Mouse (Mus musculus) kidney, postnatal 0 days (tissue): Measurements from ENCODE around the gene Lrrc55. TPM values are rescaled to one million over a fixed set of nuclear protein-coding genes. Genes with fewer than 3 reads are reported as not detected.

Experiments
- ATAC-seq: fragments of 200-750 bp; cut with Nextera tagmentation; replicated peaks from 2 replicates; pipeline ENCODE4 v1.8.0; 2017; ENCODE audit warnings: low read depth, moderate number of reproducible peaks, moderate TSS enrichment, moderate library complexity; ENCODE audit not compliant: low FRiP score
- DNase-seq: peaks from one replicate; pipeline ENCODE4 v3.0.0-alpha.2; 2016; ENCODE audit warnings: low spot score
- H3K27ac ChIP-seq: fragments of 300-500 bp; sonication (generic); 2 replicates; pipeline ENCODE4 v1.5.1; 2014; ENCODE audit warnings: mild to moderate bottlenecking
- H3K27me3 ChIP-seq: fragments of 300-500 bp; sonication (generic); 2 replicates; pipeline ENCODE4 v1.6.1; 2014; ENCODE audit warnings: low read length, mixed read lengths; ENCODE audit not compliant: insufficient read depth
- H3K36me3 ChIP-seq: fragments of 300-500 bp; sonication (generic); 2 replicates; pipeline ENCODE4 v1.6.1; 2014; ENCODE audit warnings: low read length, mixed read lengths; ENCODE audit not compliant: insufficient read depth
- H3K4me1 ChIP-seq: fragments of 300-500 bp; sonication (generic); replicated peaks from 2 replicates; pipeline ENCODE4 v1.6.1; 2014; ENCODE audit warnings: antibody characterized with exemption, low read length, mixed read lengths; ENCODE audit not compliant: insufficient read depth
- H3K4me2 ChIP-seq: fragments of 300-500 bp; sonication (generic); 2 replicates; pipeline ENCODE4 v1.6.1; 2014; ENCODE audit warnings: mild to moderate bottlenecking, low read length, moderate library complexity, mixed read lengths
- H3K4me3 ChIP-seq: fragments of 300-500 bp; sonication (generic); replicated peaks from 2 replicates; pipeline ENCODE4 v1.5.1; 2014; ENCODE audit warnings: low read depth, low read length
- H3K9ac ChIP-seq: fragments of 300-500 bp; sonication (generic); 2 replicates; pipeline ENCODE4 v1.6.1; 2014; ENCODE audit warnings: low read depth, low read length
- H3K9me3 ChIP-seq: fragments of 300-500 bp; sonication (generic); replicated peaks from 2 replicates; pipeline ENCODE4 v1.6.1; 2016; ENCODE audit warnings: low read length, inconsistent platforms, mixed read lengths
- CTCF ChIP-seq: IDR thresholded peaks from 2 replicates; pipeline ENCODE4 v1.5.1; 2016; ENCODE audit warnings: antibody characterized with exemption, low read depth, mild to moderate bottlenecking, moderate library complexity
- WGBS: fragments of 180-500 bp; shearing (Covaris S2); extraction: QIAGEN DNeasy Blood & Tissue Kit; methylation state at CpG from one replicate; pipeline ENCODE4 v1.1.7; 2014; 5-methylcytosine and 5-hydroxymethylcytosine counted together
- polyA plus RNA-seq: library from polyadenylated mRNA; unstranded; fragments of >200 nt; fragmentation: Nextera tagmentation; extraction: Ambion mirVana; gene quantifications from 2 replicates; pipeline ENCODE4 v1.2.1, GENCODE M21; 2015

The Lrrc55 gene
- polyA plus RNA-seq, 1 experiment from 2014 or later = 0.47 TPM

GRCm38 (mm10) chr2:85172763-85173103, 24.3 kb downstream of the Lrrc55 start:
- H3K4me2 ChIP-seq = no peak overlapping the region
- no peak for TF ChIP-seq CTCF

GRCm38 (mm10) chr2:85172071-85172762, 24.8 kb downstream of the Lrrc55 start:
- no peak overlapping the region for H3K9ac ChIP-seq
- no peak overlapping the region for H3K4me3 ChIP-seq
- no peaks in the 10 kb centered on the region for H3K36me3 ChIP-seq
- 23% methylated on average over 3 of the region's 3 CpGs for WGBS
- H3K9me3 ChIP-seq = no peaks in the 10 kb centered on the region
- ATAC-seq (peak; percentile 54; the same call in 1 of the 2 replicates), DNase-seq (peak; percentile 79)
- no peak for TF ChIP-seq CTCF
- no peak overlapping the region for H3K4me2 ChIP-seq
- H3K27me3 ChIP-seq = no peaks in the 10 kb centered on the region
- 0 out of 2 replicates have a peak, but pooled peaks cover 3% of the 10 kb centered on the region for H3K4me1 ChIP-seq
- no peak overlapping the region for H3K27ac ChIP-seq

More at GRCm38 (mm10) chr2:85172763-85173103, 24.3 kb downstream of the Lrrc55 start:
- Histone ChIP-seq H3K4me1 (0 out of 2 replicates have a peak, but pooled peaks cover 3% of the 10 kb centered on the region), H3K9me3 (no peaks in the 10 kb centered on the region), H3K9ac (no peak overlapping the region), H3K4me3 (no peak overlapping the region), H3K27me3 (no peaks in the 10 kb centered on the region), H3K36me3 (no peaks in the 10 kb centered on the region), H3K27ac (no peak overlapping the region)
- ATAC-seq (no peak), DNase-seq (no peak)
- 50% methylated on average over 2 of the region's 2 CpGs for WGBS

DNA sequence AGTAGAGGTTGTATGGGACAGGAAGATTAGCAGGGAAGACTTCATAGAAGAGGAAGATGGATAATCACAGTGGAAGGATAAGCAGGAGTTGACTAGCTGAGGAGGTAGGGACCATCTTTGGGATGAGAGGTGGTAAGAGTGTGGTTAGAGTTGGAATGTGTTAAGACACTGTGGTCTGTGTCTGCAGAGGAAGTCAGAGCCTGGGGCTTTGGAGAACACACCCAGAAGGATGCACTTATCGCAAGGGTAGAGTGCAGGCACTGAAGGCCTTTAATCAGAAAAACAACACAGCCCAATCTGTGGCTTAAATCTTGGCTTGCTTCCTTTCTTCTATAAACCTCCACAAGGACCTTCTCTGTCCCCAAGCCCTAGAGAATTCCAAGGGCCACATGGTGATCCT, 28.7 kb downstream of the Lrrc55 start:
- no peak for TF ChIP-seq CTCF
- Histone ChIP-seq H3K9me3 (no peaks in the 10 kb centered on the region), H3K27me3 (no peaks in the 10 kb centered on the region), H3K4me3 (no peak overlapping the region), H3K4me2 (no peak overlapping the region), H3K27ac (no peak overlapping the region), H3K36me3 (no peaks in the 10 kb centered on the region), H3K9ac (no peak overlapping the region), H3K4me1 (0 out of 2 replicates have a peak, but pooled peaks cover under 1% of the 10 kb centered on the region)
- ATAC-seq (no peak), DNase-seq (no peak)
- WGBS = 80% methylated on average over 1 of the region's 1 CpGs

DNA sequence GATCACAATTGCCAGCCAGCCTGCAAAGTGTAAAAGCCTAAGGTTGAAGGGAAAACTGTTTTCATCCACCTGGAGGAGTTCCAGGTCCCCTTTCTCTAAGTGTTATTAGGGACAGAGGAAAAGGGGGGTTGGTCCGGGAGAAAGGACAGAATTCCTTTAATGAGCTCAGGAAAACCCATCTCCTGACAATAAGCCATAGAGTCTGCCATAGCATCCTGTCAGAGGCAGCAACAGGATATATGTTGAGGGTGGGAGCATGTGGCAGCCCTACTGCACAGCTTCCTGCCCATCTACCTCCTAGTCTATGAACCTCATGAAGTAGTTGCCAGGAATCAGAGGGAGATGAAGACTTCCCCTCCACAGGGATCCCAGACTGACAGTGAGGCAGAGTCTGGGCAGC, 29.4 kb downstream of the Lrrc55 start:
- no peaks in the 10 kb centered on the region for H3K36me3 ChIP-seq
- H3K27ac ChIP-seq = no peak overlapping the region
- no peak for ATAC-seq
- no peak for TF ChIP-seq CTCF
- H3K9ac ChIP-seq = no peak overlapping the region
- no peak overlapping the region for H3K4me2 ChIP-seq
- no peaks in the 10 kb centered on the region for H3K27me3 ChIP-seq
- no peaks in the 10 kb centered on the region for H3K4me1 ChIP-seq
- WGBS = 45% methylated on average over 1 of the region's 1 CpGs
- H3K4me3 ChIP-seq = no peak overlapping the region
- peak; percentile 41 for DNase-seq
- no peaks in the 10 kb centered on the region for H3K9me3 ChIP-seq

DNA sequence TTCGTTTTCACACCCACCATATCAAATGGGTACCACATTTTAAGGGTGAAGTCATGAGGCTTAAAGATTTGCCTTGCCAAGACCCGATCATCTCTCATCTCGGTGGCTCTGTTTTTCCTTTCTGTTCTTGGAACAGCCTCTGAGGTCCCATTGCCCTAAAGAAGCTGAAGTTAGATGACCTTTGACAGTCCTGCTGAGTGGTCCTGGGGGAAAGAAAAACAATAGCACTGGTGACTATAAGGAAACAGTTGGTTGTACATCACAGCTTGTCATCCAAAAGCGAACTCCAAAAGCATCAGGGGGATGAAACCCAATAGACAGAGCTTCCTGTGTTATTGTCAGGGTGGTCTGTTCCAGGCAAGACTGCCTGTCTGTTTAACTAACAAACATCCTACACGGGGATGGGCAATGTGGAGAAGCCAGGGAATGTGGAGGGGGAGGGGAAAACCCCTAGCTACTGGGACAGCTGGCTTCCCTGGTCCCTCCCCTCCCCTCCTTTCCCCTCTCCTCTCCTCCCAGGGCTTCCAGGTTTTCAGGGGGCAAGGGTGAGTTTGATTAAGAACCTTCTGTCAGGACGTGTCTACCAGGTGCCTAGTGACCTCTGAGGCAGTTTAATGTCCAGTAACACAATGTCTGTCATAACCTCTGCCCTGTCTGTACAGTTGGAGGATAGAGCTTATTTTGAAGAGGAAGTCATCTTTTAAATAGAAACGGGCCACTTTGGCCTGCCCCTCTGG, 33.5 kb downstream of the Lrrc55 start:
- 19% methylated on average over 7 of the region's 7 CpGs for WGBS
- Histone ChIP-seq H3K27me3 (no peaks in the 10 kb centered on the region), H3K4me1 (no peaks in the 10 kb centered on the region), H3K27ac (0 out of 2 replicates have a peak overlapping the region, but pooled peaks have one; percentile 5), H3K9me3 (no peaks in the 10 kb centered on the region), H3K36me3 (no peaks in the 10 kb centered on the region), H3K4me2 (no peak overlapping the region), H3K9ac (no peak overlapping the region), H3K4me3 (no peak overlapping the region)
- no peak; the same call in 1 of the 2 replicates for ATAC-seq
- peak; percentile 65 for DNase-seq
- TF ChIP-seq CTCF = no peak

- DNase-seq = no peak
- 33% methylated on average over 1 of the region's 1 CpGs for WGBS
- Histone ChIP-seq H3K9me3 (no peaks in the 10 kb centered on the region), H3K27me3 (no peaks in the 10 kb centered on the region), H3K4me3 (no peak overlapping the region), H3K4me2 (no peak overlapping the region), H3K9ac (no peak overlapping the region), H3K36me3 (no peaks in the 10 kb centered on the region), H3K27ac (no peak overlapping the region), H3K4me1 (no peaks in the 10 kb centered on the region)
- ATAC-seq = no peak
- no peak for TF ChIP-seq CTCF
Observed at GRCm38 (mm10) chr2:85161638-85162093, 35.3 kb downstream of the Lrrc55 start.
